Mouse (Mus musculus): ENCODE data around the gene Foxk1.
A peak's percentile ranks its signal among the peaks of the same experiment; 100 is the strongest.

Foxk1 gene

DNA sequence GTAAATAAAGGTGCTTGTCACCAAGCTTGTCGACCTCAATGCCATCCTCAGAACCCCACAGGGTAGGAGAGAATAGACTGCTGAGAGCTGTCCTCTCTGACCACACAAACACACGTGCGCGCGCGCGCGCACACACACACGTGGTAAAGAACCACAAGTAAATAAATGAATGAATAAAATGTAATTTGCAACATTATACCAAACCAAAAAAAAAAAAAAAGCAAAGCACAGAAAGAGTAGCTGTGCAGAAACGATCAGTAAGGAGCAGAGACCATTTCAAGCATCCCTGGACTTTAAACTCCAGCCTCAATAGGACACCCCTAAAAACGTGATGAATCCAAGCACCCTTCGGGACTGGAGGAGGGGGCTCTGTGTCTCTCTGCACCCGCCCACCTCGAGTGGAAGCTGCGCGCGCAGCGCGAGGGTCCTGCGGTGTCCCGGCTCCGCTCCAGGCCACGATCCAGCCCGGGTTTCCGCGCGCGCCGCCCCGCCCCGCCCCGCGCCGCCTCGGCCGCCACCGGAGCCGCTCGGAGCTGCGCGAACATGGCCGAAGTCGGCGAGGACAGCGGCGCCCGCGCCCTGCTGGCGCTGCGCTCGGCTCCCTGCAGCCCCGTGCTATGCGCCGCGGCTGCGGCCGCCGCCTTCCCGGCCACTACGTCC is at the start of gene Foxk1:
TSS of gene Foxk1 (plus strand) at position 517 of the 660 bp plus-strand sequence.
- DNase-seq (ENCODE audit: low spot score): peak; percentile 94

DNA sequence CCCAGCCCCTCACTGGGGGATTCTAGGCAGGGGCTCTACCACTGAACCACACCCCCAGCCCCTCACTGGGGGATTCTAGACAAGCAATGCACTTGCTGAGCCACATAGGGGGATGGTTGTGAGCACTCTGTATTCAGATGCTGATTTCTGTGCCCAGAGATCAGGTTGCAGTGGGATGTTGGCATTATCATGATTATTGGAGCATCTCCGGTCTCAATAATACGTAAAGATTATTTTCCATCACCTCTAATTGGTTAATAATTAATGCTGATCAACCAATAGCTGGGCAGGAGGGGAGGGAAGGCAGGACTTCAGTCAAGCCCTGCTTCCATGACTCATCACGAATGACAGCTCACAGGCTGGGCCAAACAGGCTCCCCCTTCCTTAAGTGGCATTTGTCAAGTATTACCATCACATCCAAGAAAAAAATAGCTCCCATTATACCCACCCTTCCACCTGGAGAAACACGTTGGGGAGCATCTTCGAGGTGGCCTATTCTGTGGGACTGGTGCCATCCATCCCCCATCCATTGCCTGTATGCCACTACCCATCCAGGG is 48.9 kb upstream of the Foxk1 start:
- DNase-seq (ENCODE audit: low spot score): no peak

DNA sequence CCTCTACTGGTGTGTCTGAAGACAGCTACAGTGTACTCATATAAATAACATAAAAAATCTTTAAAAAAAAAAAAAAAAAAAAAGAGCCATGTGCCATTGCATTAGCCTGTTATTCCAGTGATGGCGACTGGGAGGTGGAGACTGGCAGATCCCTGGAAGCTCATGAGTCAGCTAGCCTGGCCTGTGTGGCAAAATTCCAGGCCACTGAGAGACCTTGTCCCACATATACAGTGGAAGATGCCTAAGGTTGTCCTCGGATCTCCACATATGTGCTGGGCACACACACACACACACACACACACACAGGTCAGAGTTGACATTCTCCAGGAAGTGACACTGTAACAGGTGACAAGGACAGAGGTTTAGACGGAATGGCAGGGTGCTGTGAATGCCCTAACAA is 46.2 kb upstream of the Foxk1 start:
- no peak for DNase-seq (ENCODE audit: low spot score)

DNA sequence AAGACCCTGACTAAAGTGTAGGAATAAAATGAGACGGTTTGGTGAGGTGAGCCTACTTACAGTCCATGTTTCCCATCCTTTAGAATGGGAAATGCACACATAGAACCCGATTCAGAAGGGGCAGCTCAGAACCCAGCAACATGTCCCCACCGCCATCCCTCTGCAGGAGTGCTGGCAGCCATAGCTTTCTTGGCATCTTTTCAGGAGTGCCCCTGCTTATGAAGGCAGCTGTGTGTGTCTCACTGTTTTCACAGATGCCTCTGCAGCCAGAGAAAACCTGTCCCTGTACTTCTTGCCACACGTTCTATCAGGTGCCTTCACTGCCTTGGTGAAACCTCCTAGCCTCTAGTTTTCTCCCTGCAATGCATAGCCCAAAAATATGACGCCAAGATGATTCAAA is 40.1 kb upstream of the Foxk1 start:
- no peak for DNase-seq (ENCODE audit: low spot score)

GRCm38 (mm10) chr5:142362894-142363293 is 38.4 kb upstream of the Foxk1 start:
- peak; percentile 63 for DNase-seq (ENCODE audit: low spot score)

DNA sequence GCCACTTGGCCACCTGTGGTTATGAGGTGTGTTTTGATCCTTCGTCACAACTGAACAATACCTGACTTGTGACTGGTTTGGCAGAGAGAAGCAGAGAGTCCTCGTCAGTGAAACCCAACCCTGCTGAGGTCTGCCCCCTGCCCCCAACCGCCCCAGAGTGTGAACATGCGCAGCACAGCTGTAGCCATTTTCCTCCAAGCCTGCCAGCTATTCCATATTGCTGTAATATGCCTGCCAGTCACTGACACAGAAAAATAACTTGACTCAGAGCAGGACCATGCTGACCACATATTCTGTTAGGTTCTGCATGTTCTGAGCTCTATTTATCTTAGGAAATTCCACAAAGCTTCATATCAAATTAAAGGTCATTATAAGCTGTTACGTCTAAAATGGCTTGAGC is 37.2 kb upstream of the Foxk1 start:
- DNase-seq (ENCODE audit: low spot score): no peak

GRCm38 (mm10) chr5:142367085-142368081 is 33.9 kb upstream of the Foxk1 start:
- peak; percentile 99 for DNase-seq (ENCODE audit: low spot score)

DNA sequence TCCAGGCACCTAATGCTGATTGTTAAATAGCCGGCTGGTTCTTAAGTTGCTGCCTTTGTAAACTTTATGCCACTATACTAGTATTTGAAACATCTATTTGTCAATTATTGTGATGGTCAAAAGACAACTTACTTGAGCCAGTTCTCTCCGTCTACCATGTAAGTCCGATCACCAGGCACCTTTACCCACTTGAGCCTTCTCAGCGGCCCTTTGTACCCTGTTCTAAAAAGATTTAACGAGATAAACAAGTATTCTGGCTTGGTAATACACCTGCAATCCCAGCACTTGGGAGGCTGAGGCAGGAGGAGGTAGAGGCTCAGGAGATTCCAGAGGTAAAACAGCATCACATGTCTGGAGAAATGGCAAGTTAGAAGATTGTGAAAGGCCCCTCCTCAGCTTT is 33.2 kb upstream of the Foxk1 start:
- DNase-seq (ENCODE audit: low spot score): no peak

DNA sequence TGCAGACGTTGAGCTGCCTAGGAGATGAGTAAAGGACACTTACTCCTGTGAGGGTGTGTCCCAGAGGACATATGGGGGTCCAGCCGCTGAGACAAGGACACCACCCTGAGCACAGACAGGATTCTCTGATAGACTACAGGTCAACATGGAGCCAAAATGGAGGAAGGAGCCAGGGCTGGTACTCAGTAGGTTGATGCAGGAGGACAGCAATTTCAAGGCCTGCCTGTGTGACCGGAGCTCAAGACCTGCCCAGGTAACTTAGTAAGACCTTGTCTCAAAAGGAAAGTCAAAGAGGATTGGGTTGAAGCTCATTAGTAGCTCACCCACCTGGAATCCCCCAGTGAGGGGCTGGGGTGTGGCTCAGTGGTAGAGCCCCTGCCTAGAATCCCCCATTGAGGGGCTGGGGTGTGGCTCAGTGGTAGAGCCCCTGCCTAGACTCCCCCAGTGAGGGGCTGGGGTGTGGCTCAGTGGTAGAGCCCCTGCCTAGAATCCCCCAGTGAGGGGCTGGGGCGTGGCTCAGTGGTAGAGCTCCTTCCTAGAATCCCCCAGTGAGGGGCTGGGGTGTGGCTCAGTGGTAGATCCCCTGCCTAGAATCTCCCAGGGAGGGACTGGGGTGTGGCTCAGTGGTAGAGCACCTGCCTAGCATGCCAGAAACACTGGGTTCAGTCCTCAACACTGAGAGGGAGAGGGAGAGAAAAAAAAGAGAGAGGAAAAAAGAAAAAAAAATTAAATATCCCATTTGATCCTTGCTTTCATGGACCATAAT is 30.7 kb upstream of the Foxk1 start:
- DNase-seq (ENCODE audit: low spot score): no peak

DNA sequence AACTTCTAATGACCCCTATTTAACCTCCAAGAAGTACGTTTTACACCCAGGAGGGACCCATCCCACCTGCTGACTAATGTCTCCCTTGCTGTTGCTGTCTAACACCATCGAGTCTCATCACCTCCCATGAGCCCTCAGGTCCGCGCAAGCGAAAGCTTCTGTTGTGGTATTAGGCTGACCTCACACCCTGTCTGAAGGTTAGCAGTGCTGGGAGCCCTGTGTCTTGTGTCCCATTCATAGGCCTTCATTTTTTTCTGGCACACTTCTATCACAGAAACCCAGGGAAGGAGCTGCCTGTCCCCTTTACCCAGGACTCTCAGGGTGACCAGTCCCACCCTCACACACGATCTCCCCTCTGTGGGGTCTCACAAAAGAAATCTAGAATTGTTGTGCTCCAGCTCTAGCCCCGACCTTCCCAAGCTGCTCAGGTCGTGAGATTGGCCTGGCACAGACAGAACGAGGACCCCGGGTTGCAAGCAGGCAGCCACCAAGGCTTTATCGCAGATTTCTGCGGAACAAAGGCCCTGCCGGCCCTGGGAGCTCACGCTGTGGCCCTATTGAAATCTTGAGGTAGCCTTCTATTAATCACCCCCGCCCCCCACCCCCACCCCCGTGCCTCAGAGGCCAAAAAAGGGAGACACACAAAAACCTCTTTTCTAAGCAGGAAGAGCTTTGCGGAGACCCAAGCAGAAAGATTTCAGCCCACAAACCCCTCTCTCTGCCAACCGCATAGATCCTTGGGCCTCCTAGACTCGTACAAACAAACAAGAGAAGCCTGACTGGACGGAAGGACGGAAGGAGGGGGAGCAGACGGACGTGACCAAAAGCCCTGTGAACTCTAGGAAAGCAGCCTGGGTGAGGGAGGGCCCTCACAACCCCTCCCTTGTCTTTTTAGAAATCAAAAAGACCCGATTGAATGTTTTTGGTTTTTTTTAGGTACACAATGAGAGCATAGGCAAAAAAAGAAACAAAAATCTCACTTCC is 29.8 kb upstream of the Foxk1 start:
- no peak for DNase-seq (ENCODE audit: low spot score)

- no peak for DNase-seq (ENCODE audit: low spot score)
These were observed 29.1 kb upstream of the Foxk1 start for GRCm38 (mm10) chr5:142372207-142372606.

GRCm38 (mm10) chr5:142374343-142374742 is 27.0 kb upstream of the Foxk1 start:
- no peak for DNase-seq (ENCODE audit: low spot score)

- no peak for DNase-seq (ENCODE audit: low spot score)
These were observed 25.7 kb upstream of the Foxk1 start for GRCm38 (mm10) chr5:142375641-142376040.

- DNase-seq (ENCODE audit: low spot score): no peak
These were observed 25.2 kb upstream of the Foxk1 start for GRCm38 (mm10) chr5:142376071-142376470.

DNA sequence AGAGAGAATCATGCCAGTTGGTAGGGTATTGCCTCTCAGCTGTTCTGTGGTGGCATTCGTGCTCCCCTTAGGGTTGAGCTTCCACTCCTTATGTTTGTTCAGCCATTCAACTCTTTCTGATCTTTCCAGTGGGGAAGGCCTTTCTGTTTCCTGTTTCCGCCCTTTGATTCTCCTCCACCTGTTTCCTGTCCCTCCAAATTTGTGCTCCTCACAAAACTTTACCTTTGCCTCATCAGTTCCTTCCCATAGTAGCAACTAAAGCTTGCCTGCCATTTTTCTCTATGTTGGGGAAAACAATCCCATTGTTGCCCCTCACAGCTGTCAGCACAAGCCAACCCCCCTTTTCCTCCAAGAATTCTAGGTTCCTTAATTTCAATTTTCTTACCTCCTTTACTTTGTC is 23.2 kb upstream of the Foxk1 start:
- no peak for DNase-seq (ENCODE audit: low spot score)

- DNase-seq (ENCODE audit: low spot score): peak; percentile 67
These were observed 20.8 kb upstream of the Foxk1 start for GRCm38 (mm10) chr5:142380491-142380890.

- no peak for DNase-seq (ENCODE audit: low spot score)
These were observed 16.2 kb upstream of the Foxk1 start for GRCm38 (mm10) chr5:142384911-142385660.

DNA sequence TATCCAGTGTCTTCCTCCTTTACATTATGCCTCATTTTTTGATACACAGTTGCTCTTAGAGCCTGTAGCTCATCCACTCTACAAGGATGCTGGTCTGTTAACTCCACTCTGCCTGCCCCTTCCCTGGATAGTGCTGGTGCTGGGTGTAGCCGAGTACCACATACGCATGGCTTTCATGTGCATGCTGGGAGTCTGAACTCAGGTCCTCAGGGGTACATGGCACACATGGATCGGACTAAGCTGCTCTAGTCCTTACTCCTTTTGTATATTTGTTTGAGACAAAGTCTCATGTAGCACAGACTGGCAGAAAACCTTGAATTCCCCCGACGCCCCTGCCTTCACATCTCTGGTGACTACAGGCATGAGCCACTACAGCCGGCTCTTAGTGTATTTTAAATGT is 15.0 kb upstream of the Foxk1 start:
- no peak for DNase-seq (ENCODE audit: low spot score)

DNA sequence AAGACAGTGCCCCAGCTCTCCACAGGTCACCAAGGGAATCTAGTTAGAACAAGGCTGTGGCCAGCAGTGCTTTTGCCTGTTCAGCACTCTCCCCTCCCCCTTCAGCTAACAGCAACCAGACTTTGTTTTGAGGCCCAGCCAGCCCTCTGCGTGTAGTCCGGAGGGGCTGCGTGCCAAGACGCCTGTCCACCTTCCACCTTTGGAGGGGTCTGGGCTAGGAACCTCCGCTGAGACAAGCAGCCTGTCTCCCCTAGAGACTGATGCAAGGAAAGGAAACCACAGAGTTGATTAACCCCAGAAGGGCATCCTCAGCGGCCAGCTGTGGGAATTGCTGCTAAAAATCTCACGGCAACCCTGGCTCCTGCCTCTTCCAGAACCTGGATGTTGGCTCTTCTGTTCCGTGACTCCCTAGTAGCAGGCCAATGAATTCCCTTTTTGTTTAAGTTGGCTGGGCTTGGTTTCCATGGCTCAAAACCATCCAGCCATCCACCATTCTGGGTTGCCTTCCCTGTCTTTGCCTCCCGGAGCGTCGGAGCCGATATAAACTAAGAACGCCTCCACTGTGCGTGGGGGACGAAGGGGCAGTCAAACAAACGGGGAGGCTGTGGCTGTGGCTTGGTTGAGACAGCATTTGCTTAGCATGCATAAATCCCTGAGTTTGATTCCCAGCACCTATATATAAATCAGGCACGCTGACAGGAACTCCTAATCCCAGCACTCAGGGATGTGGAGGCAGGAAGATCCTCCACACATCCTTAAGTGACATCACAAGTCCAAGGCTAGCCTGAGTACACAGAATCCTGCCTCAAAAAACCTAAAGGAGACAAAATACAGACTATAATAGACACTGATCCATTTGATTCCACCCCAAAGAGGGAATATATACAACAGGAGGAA is 14.3 kb upstream of the Foxk1 start:
- DNase-seq (ENCODE audit: low spot score): no peak

All from layer of hippocampus, adult 11-12 months (tissue).